1 mouse cellular context compared by ENCODE assay signal in the genomic region with DNA sequence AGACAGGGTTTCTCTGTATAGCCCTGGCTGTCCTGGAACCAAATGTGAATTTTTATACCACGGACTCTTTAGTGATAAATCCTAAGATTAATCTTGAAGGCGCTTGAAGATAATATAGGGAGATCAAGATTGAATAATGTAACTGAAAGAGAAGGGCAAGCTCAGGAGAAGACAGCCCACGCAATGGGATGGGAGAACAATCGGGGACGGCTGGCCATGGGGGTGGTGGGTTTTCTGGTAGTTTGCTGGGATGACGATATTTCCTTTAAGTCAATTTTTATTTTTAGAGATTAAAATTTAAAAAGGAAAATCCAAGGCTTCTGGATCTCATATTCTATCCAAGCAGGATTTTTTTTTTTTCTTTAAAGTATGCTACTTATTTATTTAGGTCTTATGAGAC.
TF ChIP-seq lines count a peak whose summit lies in the region.

No protein-coding gene starts in this region.

TF ChIP-seq in MEL, 35 proteins besides CTCF, POLR2A, EP300 and RAD21:
- TF ChIP-seq GATA1 (IDR thresholded peaks at IDR 0.05; ENCODE audit: low read depth, low read length) = no peak
